Mouse (Mus musculus) heart, embryonic 15.5 days (tissue): ENCODE results near the gene Clec11a. TPM values are rescaled to one million over a fixed set of nuclear protein-coding genes. Genes with fewer than 3 reads are reported as not detected.

Source experiments
- ATAC-seq: fragments of 200-750 bp; cut with Nextera tagmentation; replicated peaks from 2 replicates; pipeline ENCODE4 v1.8.0; 2017; ENCODE audit warnings: low read depth, moderate TSS enrichment; ENCODE audit not compliant: insufficient number of reproducible peaks, insufficient read depth, low FRiP score
- H3K27ac ChIP-seq: fragments of 300-500 bp; sonication (generic); 2 replicates; pipeline ENCODE4 v1.5.1; 2015; ENCODE audit warnings: mild to moderate bottlenecking, inconsistent platforms
- H3K27me3 ChIP-seq: fragments of 300-500 bp; sonication (generic); 2 replicates; pipeline ENCODE4 v1.6.1; 2015; ENCODE audit warnings: inconsistent platforms
- H3K36me3 ChIP-seq: fragments of 300-500 bp; sonication (generic); 2 replicates; pipeline ENCODE4 v1.6.1; 2015; ENCODE audit warnings: mild to moderate bottlenecking, inconsistent platforms
- H3K4me1 ChIP-seq: fragments of 300-500 bp; sonication (generic); replicated peaks from 2 replicates; pipeline ENCODE4 v1.6.1; 2015; ENCODE audit warnings: inconsistent platforms
- H3K4me2 ChIP-seq: fragments of 300-500 bp; sonication (generic); 2 replicates; pipeline ENCODE4 v1.6.1; 2015; ENCODE audit warnings: inconsistent platforms, mild to moderate bottlenecking, moderate library complexity
- H3K4me3 ChIP-seq: fragments of 300-500 bp; sonication (generic); 2 replicates; pipeline ENCODE4 v1.5.1; 2015; ENCODE audit warnings: mild to moderate bottlenecking, inconsistent platforms
- H3K9ac ChIP-seq: fragments of 300-500 bp; sonication (generic); 2 replicates; pipeline ENCODE4 v1.6.1; 2015; ENCODE audit warnings: mild to moderate bottlenecking, inconsistent platforms
- H3K9me3 ChIP-seq: fragments of 300-500 bp; sonication (generic); replicated peaks from 2 replicates; pipeline ENCODE4 v1.6.1; 2016; ENCODE audit warnings: inconsistent platforms
- WGBS: fragments of 180-500 bp; shearing (Covaris S2); methylation state at CpG from one replicate; pipeline ENCODE4 v1.1.7; 2015; ENCODE audit warnings: mixed read lengths; 5-methylcytosine and 5-hydroxymethylcytosine counted together
- polyA plus RNA-seq: library from polyadenylated mRNA; unstranded; fragments of >200 nt; fragmentation: Nextera tagmentation; extraction: Ambion mirVana; gene quantifications from 2 replicates; pipeline ENCODE4 v1.2.1, GENCODE M21; 2015

Gene Clec11a
- polyA plus RNA-seq, 1 experiment from 2014 or later = 1.0 TPM

DNA sequence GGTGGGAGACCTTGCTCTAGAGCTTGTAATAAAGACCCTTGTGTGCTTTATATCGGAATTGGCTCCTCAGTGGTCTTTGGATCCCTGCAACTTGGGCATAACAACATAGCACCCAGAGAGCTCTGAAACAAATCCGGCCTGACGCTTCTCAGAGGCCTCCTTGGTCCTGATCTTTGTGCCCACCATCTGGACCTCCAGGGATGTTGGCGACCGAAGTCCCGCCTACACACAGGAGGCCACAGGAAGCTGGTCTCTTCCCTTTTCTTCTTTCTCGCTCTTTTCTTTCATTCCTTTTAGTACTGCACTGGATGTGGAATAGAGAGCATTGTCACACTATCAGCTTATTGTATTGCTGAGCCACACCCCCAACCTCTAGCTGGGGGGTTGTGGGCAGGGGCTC lies 33.3 kb downstream of the Clec11a start:
- H3K9ac ChIP-seq = no peak overlapping the region
- H3K4me1 ChIP-seq = no peaks in the 10 kb centered on the region
- H3K36me3 ChIP-seq = no peaks in the 10 kb centered on the region
- no peaks in the 10 kb centered on the region for H3K9me3 ChIP-seq
- H3K27me3 ChIP-seq = peaks cover 17% of the 10 kb centered on the region
- H3K27ac ChIP-seq = no peak overlapping the region
- H3K4me3 ChIP-seq = no peak overlapping the region
- no peak for ATAC-seq
- whole genome bisulfite sequencing = 65% methylated on average over 7 of the region's 7 CpGs
- no peak overlapping the region for H3K4me2 ChIP-seq

DNA sequence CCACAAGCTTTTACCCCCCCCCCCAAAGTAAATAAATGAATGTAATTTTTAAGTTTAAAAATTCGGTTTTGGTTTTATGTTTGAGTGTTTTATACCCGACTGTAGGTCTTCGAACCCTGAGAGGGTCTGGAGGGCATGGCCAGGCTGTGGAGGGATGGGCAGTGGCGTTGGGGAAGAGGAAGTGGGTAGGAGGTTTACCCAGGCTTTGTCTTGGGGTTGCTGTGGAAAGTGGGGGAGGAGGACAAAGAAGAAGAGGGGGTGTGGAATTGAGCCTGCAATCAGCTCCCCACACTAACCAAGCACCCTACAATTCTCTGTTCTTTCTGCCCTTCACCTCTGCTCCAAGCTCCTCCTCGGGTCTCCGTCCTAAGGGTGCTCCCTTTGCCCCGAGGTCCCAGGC lies 34.2 kb downstream of the Clec11a start:
- H3K4me2 ChIP-seq = no peak overlapping the region
- H3K9me3 ChIP-seq = no peaks in the 10 kb centered on the region
- no peak for ATAC-seq
- no peaks in the 10 kb centered on the region for H3K4me1 ChIP-seq
- H3K9ac ChIP-seq = no peak overlapping the region
- no peak overlapping the region for H3K4me3 ChIP-seq
- H3K36me3 ChIP-seq = no peaks in the 10 kb centered on the region
- H3K27me3 ChIP-seq = peaks cover 24% of the 10 kb centered on the region
- 82% methylated on average over 7 of the region's 7 CpGs for WGBS
- no peak overlapping the region for H3K27ac ChIP-seq

DNA sequence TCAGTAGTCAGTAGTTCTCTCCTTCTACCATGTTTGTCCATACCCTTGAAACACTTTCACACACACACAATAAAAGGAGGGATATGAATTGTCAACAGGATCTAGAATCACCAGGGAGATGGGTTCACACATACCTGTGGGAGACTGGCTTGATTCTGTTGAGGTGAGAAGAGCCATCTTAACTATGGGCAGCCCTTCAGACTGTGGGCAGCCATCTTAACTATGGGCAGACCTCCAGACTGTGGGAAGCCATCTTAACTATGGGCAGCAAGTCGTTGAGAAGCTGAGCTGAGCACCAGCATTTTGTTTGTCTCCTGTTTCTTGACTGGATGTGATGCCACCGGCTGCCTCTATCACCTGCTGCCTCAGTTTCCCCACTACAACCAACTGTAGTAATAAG lies 35.4 kb downstream of the Clec11a start:
- Histone ChIP-seq H3K27ac (no peak overlapping the region), H3K36me3 (no peaks in the 10 kb centered on the region), H3K9ac (no peak overlapping the region), H3K27me3 (peaks cover 28% of the 10 kb centered on the region), H3K4me1 (no peaks in the 10 kb centered on the region), H3K4me2 (no peak overlapping the region), H3K4me3 (no peak overlapping the region), H3K9me3 (no peaks in the 10 kb centered on the region)
- ATAC-seq = no peak
- 68% methylated on average over 2 of the region's 2 CpGs for WGBS

DNA sequence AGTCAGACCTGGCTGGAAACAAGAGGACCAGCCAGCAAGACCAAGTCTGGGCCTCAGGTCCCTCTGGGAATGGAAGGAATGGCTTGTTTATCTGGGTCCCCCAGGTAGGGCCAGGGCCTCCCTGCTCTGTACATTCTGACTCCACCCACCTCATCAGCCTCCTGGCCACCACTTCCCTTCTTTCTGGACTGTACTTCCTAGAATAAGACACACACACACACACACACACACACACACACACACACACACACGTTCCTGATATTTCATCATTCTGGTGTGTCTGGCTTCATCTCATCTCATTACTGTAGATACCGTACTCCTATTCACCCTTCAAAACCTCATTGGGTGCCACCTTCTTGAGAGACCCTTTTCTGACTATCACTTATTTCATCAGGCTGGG lies 37.3 kb downstream of the Clec11a start:
- H3K4me1 ChIP-seq = no peaks in the 10 kb centered on the region
- 74% methylated on average over 2 of the region's 2 CpGs for WGBS

DNA sequence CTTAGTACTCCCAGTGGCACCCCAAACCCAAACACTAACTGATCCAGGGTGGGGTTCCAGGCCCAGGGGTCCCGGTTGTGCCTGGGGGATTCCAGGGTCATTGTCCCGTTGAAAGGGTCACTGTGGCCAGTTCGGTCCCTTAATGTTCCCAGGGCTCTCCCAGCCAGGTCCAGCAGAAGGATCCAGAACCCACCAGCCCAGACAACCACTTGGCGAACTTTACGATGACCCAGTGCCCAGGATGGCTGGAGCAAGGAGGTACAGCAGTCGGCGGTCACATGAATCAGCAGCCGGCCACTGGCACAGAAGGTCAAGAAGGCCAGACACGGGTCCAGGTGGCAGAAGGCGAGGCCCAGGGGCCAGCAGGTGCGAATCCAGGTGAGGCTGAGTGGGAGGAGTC lies 38.6 kb downstream of the Clec11a start:
- H3K9ac ChIP-seq = no peak overlapping the region
- H3K27me3 ChIP-seq = peaks cover 35% of the 10 kb centered on the region
- H3K36me3 ChIP-seq = no peaks in the 10 kb centered on the region
- 70% methylated on average over 11 of the region's 11 CpGs for WGBS
- H3K9me3 ChIP-seq = no peaks in the 10 kb centered on the region
- peaks cover 3% of the 10 kb centered on the region; the same call in 1 of the 2 replicates for H3K4me1 ChIP-seq
- no peak for ATAC-seq
- H3K27ac ChIP-seq = no peak overlapping the region
- H3K4me2 ChIP-seq = no peak overlapping the region
- no peak overlapping the region for H3K4me3 ChIP-seq

More for the DNA sequence above, 37.3 kb downstream of the Clec11a start:
- no peak for ATAC-seq
- no peaks in the 10 kb centered on the region for H3K9me3 ChIP-seq
- no peaks in the 10 kb centered on the region for H3K36me3 ChIP-seq
- no peak overlapping the region for H3K9ac ChIP-seq
- no peak overlapping the region for H3K4me2 ChIP-seq
- H3K27me3 ChIP-seq = peaks cover 32% of the 10 kb centered on the region
- H3K4me3 ChIP-seq = no peak overlapping the region
- no peak overlapping the region for H3K27ac ChIP-seq

GRCm38 (mm10) chr7:44262791-44263643 lies 43.7 kb downstream of the Clec11a start:
- Histone ChIP-seq H3K27ac (no peak overlapping the region), H3K36me3 (no peaks in the 10 kb centered on the region), H3K9ac (no peak overlapping the region), H3K4me2 (peak overlapping the region; percentile 44), H3K27me3 (peaks cover 34% of the 10 kb centered on the region), H3K4me3 (0 out of 2 replicates have a peak overlapping the region, but pooled peaks have one; percentile 0), H3K9me3 (no peaks in the 10 kb centered on the region), H3K4me1 (peaks cover 6% of the 10 kb centered on the region; the same call in 1 of the 2 replicates)
- WGBS = 3% methylated on average over 34 of the region's 34 CpGs
- peak; percentile 64; the same call in 1 of the 2 replicates for ATAC-seq

DNA sequence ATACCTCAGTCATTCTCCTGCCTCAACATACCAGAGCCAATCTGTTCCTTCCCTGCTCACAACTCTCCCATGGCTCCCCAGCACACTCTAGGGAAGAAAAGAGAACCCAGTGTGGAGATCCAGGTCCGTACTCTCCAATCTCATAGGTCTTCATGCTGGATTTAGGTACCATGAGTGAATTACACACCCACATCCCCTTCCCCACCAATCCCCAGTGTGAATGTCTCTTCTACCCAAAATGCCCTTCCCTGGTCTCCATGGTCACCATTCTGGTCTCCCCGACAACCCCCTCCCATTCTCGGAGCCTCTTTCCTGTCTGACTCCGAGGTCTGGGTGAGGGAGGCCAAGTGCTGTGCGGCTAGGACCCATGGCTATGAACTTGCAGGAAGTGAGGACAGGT lies 45.6 kb downstream of the Clec11a start, which contains the start of gene Gm15517:
Gene Gm15517 (plus strand): TSS at position 301 of the 400 bp plus-strand sequence.
- H3K4me3 ChIP-seq = no peak within 1 kb of the TSS
- 49% methylated on average over 5 of the region's 5 CpGs for WGBS
- no peak for ATAC-seq
- H3K36me3 ChIP-seq = no peaks in the 10 kb centered on the region
- H3K4me1 ChIP-seq = peaks cover 6% of the 10 kb centered on the region; the same call in 1 of the 2 replicates
- H3K27ac ChIP-seq = no peak within 1 kb of the TSS
- peaks cover 26% of the 10 kb centered on the region for H3K27me3 ChIP-seq
- H3K4me2 ChIP-seq = no peak within 1 kb of the TSS
- no peak within 1 kb of the TSS for H3K9ac ChIP-seq
- H3K9me3 ChIP-seq = no peaks in the 10 kb centered on the region

DNA sequence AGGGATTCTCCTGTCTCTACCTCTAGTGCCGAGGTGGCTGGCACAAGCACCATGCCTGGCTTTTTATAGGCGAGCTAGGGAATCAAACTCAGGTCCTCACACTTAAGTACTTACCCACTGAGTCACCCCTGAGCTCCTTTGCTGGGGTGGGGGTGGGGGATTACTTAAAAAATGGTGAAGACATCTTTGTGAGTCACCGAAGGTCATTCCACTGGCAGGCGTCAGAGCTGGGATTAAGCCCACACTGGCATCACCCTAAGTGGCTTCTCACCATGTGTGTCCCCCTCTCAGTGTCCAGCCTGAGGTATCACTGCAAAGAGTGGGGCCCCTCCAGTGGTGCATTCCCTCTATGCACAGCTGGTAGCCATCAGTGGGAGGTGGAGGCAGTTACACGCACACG lies 46.3 kb downstream of the Clec11a start:
- H3K9ac ChIP-seq = no peak overlapping the region
- H3K27ac ChIP-seq = no peak overlapping the region
- WGBS = 77% methylated on average over 6 of the region's 6 CpGs
- H3K27me3 ChIP-seq = peaks cover 21% of the 10 kb centered on the region
- no peak overlapping the region for H3K4me2 ChIP-seq
- H3K4me1 ChIP-seq = peaks cover 6% of the 10 kb centered on the region; the same call in 1 of the 2 replicates
- no peak for ATAC-seq
- H3K4me3 ChIP-seq = no peak overlapping the region
- H3K36me3 ChIP-seq = no peaks in the 10 kb centered on the region
- no peaks in the 10 kb centered on the region for H3K9me3 ChIP-seq

DNA sequence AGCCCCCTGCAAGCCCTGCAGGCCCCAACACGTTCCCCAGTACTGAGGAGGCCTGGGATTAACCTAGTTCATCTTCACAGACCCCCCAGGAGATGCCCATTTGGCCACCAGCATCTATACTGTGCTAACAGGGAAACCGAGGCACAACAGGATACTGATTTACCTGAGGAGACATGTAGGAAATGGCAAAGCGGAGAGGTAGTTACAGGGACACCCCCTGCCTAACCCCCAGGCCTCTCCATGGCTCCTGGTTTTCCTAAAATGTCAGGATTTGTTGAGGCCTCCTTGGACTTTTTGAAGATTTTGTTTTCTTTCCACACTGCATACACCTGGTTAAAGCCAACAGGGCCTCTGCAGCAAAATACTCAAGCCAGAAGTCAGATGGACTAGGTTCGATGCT lies 49.4 kb downstream of the Clec11a start, which contains the start of gene Acp4:
Gene Acp4 (minus strand): TSS at position 101 of the 400 bp plus-strand sequence.
- Histone ChIP-seq H3K9ac (no peak within 1 kb of the TSS), H3K27me3 (no peaks in the 10 kb centered on the region), H3K36me3 (peaks cover 4% of the 10 kb centered on the region; the same call in 1 of the 2 replicates), H3K27ac (no peak within 1 kb of the TSS), H3K4me3 (no peak within 1 kb of the TSS), H3K4me2 (no peak within 1 kb of the TSS), H3K9me3 (no peaks in the 10 kb centered on the region), H3K4me1 (peaks cover 8% of the 10 kb centered on the region)
- WGBS = 73% methylated on average over 4 of the region's 4 CpGs
- no peak for ATAC-seq

DNA sequence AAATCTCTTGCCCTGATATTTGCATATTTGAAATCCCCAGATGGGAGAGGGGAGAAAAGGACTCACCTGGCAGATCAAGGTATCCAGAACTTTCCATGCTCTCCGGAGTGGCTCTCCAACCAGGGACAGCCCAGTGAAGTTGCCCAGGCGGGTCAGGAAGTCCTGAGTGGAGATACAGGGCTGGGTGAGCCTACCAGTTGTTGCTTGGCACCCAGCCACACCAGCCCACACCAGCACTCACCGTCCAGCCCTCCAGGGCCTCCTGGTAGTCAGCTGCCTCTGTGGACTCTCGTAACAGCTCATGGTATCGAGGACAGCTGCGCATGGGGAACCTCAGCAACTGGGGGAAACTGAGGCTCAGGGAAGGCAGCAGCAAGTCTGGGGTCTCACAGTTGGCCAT lies 51.8 kb downstream of the Clec11a start:
- H3K9ac ChIP-seq = no peak overlapping the region
- peaks cover 16% of the 10 kb centered on the region for H3K36me3 ChIP-seq
- WGBS = 39% methylated on average over 6 of the region's 6 CpGs
- no peak overlapping the region for H3K27ac ChIP-seq
- H3K4me2 ChIP-seq = no peak overlapping the region
- H3K9me3 ChIP-seq = no peaks in the 10 kb centered on the region
- peaks cover 8% of the 10 kb centered on the region for H3K4me1 ChIP-seq
- ATAC-seq = 0 out of 2 replicates have a peak, but pooled peaks have one; percentile 48
- no peak overlapping the region for H3K4me3 ChIP-seq
- no peaks in the 10 kb centered on the region for H3K27me3 ChIP-seq

DNA sequence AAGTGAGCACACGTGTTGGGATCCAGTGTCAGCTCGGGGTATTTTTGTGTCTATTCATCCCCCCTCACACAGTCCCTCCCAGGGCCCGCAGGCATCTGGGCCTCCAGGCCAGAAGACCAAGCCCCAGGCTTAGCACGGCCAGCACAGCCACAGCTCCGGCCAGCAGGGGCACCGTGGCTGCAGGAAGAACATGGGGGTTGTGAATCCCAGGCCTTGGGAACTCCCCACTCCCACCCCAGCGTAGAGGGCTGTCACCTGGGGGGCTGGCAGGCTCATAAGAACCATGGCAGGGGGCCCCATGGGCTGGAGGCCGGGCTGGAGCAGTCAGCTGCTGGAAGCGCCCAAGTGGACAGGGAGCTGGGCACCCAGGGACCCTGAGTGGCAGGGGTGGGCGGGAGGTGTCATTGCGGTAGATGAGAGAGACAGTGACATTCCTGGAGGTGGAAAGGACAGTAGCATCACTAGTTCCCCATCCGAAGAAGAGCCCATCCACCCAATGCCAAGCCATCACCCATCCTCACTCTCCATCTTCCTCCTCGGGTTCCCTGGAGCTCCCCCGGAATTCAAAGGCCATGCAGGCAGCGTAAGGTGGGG lies 53.6 kb downstream of the Clec11a start:
- Histone ChIP-seq H3K27ac (no peak overlapping the region), H3K36me3 (peaks cover 28% of the 10 kb centered on the region), H3K4me2 (no peak overlapping the region), H3K9me3 (no peaks in the 10 kb centered on the region), H3K27me3 (no peaks in the 10 kb centered on the region), H3K4me1 (peaks cover 14% of the 10 kb centered on the region), H3K4me3 (no peak overlapping the region), H3K9ac (no peak overlapping the region)
- WGBS = 63% methylated on average over 15 of the region's 15 CpGs
- ATAC-seq = no peak
